Mouse (Mus musculus) left cerebral cortex, postnatal 4 days (tissue): ENCODE results near the gene Ifi27l2b. TPM values are rescaled to one million over a fixed set of nuclear protein-coding genes. Genes with fewer than 3 reads are reported as not detected.

Experiments
- DNase-seq: peaks from one replicate; pipeline ENCODE4 v3.0.0-alpha.2; 2022
- intact Hi-C: fragments of 180-260 bp; cut with DNase I; formaldehyde crosslinking; loops from one replicate; pipeline ENCODE4 v1.15.1; 2025
- total RNA-seq, 2 experiments: library from RNA; stranded (reverse); gene quantifications; 2 replicates each; pipeline ENCODE4 v1.2.3; 2021

Gene Ifi27l2b
- total RNA-seq, 2 experiments from 2014 or later = not detected

DNA sequence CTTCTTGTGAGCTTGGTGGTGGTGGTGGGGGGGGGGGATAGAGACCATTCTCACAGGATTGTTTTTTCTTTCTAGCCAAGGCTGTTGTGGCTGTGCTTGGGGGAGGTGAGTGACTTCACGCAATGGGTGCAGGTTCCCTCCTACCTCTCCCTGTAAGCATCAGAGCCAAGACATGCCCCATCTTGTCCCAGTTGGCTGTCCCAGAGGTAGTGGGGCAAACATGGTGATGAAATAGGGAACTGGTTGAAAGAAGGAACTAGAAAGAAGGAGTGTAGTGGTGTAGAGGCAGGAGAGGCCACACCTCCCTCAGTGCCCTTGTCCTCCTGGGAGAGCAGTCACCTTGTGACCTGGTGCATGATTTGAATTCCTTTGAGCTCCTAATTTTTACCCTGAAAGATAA lies 19.4 kb downstream of the Ifi27l2b start:
- DNase-seq = no peak
- intact Hi-C loops = no loop called here

DNA sequence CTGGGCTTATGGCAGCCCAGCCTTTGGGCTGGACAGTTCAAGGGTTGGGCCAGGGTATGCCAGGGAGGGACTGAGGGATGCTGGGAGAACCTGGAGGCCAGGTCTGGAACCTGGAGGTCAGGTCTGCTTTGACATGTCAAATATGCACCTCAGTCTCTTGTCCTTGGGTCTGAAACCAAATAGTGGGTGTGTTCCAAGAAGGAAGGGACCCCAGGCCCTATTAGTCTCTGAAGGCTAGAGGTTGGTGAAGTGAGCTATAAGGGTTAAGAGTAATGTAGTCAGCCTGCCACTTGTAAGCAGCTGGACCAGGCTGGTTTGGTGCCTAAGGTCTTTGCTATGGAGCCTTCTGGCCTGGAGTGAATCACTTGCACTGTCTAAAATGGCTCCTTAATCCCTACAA lies 22.2 kb downstream of the Ifi27l2b start:
- intact Hi-C loops = no loop called here
- no peak for DNase-seq

DNA sequence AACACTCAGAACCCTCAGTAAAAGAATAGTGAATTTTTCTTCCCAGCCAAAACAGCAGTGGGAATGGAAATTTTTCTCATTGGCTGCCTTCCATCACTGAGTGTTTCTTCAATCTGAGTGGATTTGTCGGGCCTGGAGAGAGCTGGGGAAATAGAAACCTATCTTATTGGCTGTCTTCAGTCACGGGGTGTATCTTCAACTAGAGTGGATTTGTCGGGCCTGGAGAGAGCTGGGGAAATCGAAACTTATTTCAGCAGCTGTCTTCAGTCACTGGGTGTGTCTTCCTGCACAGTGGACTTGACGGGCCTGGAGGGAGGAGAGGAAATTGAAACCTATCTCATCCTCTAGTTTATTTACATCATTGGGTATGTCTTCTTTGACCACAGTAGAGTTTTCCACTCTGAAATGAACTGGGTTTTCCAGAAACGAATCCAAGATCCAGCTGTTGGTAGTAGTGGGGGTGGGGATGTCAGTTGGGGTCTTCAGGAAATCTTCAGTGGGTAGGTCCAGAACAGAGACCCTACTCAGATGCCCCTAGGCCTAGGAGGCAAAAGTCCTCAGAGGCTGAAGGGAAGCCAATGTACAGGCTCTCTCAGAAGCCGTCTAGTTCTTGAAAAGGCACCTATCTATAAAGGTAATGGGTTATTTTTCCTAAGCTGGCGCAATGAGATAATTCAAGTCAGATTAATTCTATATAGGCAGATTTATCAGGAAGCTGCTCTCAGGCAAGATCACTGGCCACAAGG lies 22.9 kb downstream of the Ifi27l2b start, which contains the start of gene Ifi27:
Gene Ifi27 (plus strand): TSS at position 226 of the 746 bp plus-strand sequence.
- no peak for DNase-seq
- intact Hi-C loops = no loop called here

DNA sequence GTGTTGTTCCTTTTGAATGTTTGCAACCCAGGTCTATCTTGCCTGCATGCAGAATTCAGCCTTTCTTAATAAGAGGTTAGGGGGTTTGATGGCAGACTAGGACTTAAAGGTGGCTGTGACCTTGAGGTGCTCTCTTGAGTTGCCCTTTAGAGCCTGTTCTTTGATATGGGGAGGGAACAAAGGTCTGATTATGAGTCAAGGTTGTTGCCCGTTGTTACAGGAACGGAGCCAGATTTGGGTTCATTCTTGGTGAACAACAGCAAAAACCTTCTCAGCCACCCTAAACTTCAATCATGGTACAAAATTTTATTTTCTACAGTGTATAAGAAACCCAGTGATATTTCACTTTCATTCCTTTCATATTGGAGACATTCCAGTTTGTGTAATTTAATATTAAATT lies 23.6 kb downstream of the Ifi27l2b start:
- intact Hi-C loops = no loop called here
- no peak for DNase-seq

DNA sequence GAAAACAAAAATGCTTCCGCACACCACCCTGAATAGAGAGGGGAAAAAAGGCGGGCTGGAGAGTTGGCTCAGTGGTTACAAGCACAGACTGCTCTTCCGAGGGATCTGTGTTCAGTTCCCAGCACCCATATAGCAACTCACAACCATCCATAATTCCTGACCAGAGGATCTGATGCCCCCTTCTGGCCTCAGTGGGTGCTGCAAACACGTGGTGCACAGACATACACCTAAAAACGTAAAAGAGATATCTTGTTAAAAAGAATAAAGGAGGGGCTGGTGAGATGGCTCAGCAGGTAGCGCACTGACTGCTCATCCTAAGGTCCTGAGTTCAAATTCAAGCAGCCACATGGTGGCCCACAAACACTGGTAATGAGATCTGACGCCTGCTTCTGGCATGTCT lies 30.3 kb downstream of the Ifi27l2b start:
- DNase-seq = no peak
- intact Hi-C loops = loop anchor here (2.0 to 5.0 kb wide), 2 partner anchors 66 to 216 kb away; no protein-coding TSS in a partner anchor

DNA sequence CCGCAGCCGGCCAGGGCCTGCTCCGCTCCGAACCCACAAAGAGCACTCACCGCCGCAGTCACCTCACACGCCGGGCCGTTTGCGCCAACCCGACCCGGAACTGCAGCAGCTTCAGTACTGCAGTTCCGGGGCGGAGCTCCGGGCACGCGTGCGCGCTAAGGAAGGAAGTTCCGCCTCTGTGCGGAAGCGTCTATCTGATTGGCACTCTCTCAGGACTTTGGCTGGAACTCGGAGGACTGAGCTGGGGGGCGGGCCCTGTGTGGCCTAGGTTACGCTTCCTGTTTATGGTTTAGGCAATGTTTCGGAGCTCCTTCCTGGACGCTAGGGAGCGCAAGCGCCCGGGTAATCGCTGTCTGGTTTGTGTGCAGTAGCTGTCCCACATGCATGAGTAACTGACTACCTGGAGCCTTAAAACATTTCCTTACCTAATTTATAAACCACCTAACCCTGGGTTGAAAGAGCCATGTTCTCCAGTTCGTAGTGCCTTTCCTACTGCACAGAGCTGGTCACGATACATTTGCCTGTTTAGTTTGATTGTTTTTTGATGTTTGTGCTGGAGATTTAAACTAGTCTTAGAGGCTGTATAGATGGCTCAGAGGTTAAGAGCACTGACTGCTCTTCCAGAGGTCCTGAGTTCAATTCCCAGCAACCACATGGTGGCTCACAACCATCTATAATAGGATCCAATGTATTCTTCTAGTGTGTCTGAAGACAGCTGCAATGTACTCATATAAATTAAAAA lies 31.1 kb downstream of the Ifi27l2b start, which contains the start of gene Ddx24:
Gene Ddx24 (minus strand): TSS at position 102 of the 742 bp plus-strand sequence.
- peak; percentile 98 for DNase-seq

DNA sequence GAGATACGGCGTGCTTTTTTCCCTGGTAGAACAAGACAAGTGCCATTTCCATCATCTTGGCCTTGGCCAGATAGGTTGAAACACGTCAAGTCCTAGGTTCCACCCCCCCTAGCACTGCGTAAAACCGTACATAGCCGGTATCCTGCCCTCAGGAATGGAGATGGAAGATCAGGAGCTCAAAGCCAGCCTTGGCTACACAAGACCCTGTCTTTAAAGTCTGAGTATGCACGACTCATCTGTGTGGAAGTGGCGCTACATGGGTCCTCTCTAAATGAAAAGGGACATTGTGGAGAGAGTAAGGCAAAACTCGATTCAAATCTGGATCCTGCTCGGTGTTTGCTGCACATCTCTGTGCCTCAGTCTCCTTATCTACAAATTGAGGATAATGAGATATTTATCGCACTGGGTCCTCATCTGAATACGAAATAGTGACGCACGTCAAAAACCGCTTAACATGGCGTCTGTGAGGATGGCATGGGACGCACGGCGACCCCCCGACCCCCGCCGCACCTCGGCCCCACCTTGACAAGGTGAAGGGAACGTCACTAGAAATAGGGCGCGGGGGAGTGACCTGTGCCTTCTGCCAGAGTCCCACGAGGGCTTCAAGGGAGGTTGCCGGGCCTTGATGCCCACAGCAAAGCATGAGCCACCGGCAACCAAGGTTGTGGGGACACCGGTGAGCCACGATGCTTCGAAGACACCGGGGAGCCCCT lies 31.9 kb downstream of the Ifi27l2b start:
- DNase-seq = no peak

More for the DNA sequence above, 31.1 kb downstream of the Ifi27l2b start, which contains the start of gene Ddx24:
- intact Hi-C loops = loop anchor here (2.0 to 5.0 kb wide), 2 partner anchors 67 to 216 kb away; no protein-coding TSS in a partner anchor

DNA sequence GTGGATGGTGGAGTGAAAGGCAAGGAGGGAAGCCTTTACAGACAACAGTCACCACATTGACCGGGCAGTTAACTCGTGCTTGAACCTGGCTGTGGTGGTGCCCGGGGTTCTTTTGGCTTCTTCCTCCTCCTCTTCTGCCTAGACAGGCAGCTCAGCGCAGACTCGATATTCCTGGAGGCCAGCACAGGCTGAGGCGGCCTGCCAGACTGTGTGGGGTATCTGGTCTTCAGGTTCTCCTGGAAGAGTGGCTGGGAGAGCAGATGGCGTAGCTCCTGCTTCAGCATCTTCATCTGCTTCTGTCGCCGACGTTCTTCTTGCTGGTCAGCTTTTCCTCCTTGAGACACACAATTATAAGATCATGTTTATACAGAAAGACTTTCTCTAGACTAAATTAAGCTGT lies 48.9 kb downstream of the Ifi27l2b start:
- intact Hi-C loops = no loop called here
- no peak for DNase-seq

More for the DNA sequence above, 31.9 kb downstream of the Ifi27l2b start:
- intact Hi-C loops = loop anchor here (5.0 kb wide), 1 partner anchor 217 kb away; no protein-coding TSS in a partner anchor

DNA sequence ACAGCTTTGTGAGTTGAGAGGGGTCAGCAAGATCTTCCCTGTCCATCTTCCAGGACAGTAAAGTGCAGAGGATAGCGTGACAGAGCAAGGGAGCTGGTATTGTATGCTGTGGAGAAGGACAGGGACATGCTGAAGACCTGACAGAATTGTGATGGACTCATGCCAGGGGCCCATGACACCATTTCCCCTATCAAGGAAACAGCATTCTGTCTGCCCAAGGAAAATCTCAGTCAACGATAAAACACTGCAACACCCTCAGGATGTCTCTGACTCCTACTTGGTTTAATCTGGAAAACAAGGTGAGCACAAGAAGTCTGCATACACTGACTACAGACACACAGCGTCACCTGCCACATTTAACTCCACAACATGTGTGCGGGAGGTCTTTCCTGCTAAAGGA lies 49.3 kb downstream of the Ifi27l2b start, which contains the start of gene 9330161L09Rik:
Gene 9330161L09Rik (minus strand): TSS at position 101 of the 400 bp plus-strand sequence.
- intact Hi-C loops = no loop called here
- DNase-seq = no peak

DNA sequence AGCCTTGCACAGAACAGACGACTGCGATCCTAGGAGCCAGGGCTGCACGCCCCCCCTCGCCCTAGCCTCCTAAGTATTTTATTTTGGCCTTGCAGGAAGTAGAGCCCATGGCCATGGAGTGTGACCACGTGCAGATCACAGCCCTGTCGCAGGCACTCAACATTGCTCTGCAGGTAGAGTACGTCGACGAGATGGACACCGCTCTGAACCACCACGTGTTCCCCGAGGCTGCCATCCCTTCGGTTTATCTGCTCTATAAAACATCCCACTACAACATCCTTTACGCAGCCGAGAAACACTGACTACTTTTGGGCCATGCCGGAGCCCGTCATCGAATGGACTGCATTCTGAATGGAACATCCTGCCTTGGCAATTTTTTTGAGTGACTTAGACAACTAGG lies 52.9 kb downstream of the Ifi27l2b start:
- intact Hi-C loops = no loop called here
- DNase-seq = no peak

Other genes with a start within 250 kb of the Ifi27l2b start
- gene Prima1, start 215.1 kb downstream of the Ifi27l2b start, total RNA-seq = 1 to 10 TPM in 1 of 2 experiments, under 1 TPM in 1; 0.62 to 1.8 TPM
- gene Fam181a, start 146.2 kb downstream of the Ifi27l2b start, total RNA-seq = 1 to 10 TPM; 4.9 to 7.0 TPM
- 1 to 10 TPM; 1.4 to 1.8 TPM for gene Asb2, start 101.2 kb downstream of the Ifi27l2b start, total RNA-seq
- gene Otub2, start 68.5 kb downstream of the Ifi27l2b start, total RNA-seq = 10 to 100 TPM; 17.4 to 17.7 TPM
- gene 9330161L09Rik, start 49.4 kb downstream of the Ifi27l2b start, total RNA-seq = 1 to 10 TPM; 2.6 to 5.7 TPM
- gene Ddx24, start 31.4 kb downstream of the Ifi27l2b start, total RNA-seq = 100 to 1,000 TPM; 123 to 143 TPM
- gene Ifi27, start 23.0 kb downstream of the Ifi27l2b start, total RNA-seq = 10 to 100 TPM; 19.2 to 23.7 TPM
- 1 to 10 TPM; 1.6 to 2.1 TPM for gene Ifi27l2a, start 13.5 kb downstream of the Ifi27l2b start, total RNA-seq
- gene Ppp4r4, start 75.1 kb upstream of the Ifi27l2b start, total RNA-seq = 1 to 10 TPM; 7.2 to 8.1 TPM
- gene Serpina10, start 174.2 kb upstream of the Ifi27l2b start, total RNA-seq = not detected
- gene Serpina6, start 200.0 kb upstream of the Ifi27l2b start, total RNA-seq = not detected
- not detected for gene Serpina16, start 218.9 kb upstream of the Ifi27l2b start, total RNA-seq
- gene Serpina1f, start 238.3 kb upstream of the Ifi27l2b start, total RNA-seq = not detected